Mouse (Mus musculus) granulocyte monocyte progenitor cell, adult 5-6 weeks (primary cell): ENCODE measurements at regions not wholly inside any gene's neighbourhood (a gene's known extent, or its start where the extent isn't known, plus 50 kb on each side); places are given as distances from the start of the nearest gene placed in this dataset.

Source experiments
- ATAC-seq: replicated peaks from 2 replicates; pipeline ENCODE4 v1.8.0; 2016; ENCODE audit warnings: mild to moderate bottlenecking, moderate TSS enrichment, inconsistent platforms; ENCODE audit not compliant: poor library complexity, severe bottlenecking

DNA sequence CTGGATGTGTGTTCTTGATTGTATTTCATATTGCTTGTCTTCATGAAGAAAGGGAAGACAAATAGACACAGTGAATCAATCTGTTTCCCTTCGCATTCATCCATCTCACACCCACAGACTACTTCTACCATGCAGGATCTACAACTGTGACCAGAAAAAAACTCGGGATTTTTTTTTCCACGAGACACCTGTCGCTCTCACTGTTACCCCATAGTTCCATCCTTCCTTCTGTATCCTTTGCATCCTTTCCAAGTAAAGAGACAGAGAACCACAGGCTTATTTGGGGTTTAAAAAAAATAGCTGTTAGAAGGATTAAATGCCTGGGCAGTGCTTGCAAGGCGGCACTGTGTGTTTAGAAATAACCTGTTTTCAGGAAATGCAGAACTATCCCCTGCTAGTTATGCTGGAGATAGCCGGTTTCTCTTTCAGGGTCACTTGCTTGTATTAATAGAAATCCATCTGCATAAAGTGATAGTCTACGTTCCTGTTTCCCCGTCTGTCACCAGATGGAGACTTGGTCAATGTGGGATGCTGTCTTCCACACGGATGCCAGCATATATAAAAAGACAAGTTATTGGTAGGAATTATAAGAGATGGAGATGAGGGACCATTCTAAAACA, 144.2 kb upstream of the Stmnd1 start:
- ATAC-seq: no peak

DNA sequence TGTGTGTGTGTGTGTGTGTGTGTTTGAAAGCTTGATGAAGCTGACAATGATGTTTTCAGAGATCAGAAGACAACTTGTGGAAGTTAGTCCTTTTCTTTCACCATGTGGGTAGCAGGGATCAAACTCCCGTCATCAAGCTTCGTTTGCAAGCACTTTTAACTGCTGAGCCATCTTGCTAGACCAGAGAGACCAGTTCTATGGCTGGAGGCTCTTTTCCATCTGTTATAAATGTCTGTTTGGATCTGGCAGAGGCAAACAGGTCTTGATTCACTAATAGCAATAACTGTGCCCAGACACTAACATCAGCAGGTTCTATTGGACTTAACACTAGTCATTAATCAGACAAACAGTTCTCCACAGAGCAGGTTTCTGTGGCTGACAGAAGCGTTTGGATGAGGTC, 150.1 kb upstream of the Stmnd1 start:
- ATAC-seq: no peak

DNA sequence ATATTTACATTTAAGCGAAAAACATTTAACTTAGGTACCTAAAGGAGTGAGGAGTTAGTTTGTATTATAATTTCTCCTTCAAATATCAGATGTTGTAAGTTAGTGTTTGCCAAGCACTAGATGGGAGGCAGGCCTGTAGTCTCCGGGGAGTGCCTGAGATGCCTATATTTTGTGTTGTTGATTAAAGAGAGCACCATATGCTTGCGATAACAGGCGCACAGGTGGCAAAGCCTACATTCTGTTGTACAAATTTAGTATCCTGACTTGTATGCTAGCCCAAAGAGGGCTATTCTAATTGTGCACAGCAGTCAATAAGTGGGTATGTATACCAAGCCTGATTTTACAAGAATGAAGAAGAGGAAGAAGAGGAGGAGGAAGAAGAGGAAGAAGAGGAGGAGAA, 151.8 kb upstream of the Atxn1 start:
- no peak for ATAC-seq

DNA sequence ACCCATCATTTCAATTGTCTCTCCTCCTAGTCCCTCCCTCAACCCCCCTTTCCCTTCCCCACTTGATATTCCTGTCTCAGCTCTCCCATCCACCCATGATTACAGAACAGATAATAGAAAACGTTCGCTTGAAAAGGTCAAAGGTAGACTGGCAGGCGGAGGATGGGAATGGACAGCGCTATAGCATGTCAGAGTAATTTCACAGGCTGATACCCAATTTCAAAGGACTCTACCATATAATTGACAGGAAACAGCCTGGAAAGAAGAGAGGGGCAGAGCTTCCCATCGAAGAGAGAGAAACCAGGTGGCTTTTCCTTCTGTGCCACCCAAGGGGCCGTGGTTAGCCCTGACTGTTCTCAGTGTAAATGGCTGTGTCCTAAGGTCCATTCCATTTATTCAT, 140.2 kb upstream of the Atxn1 start:
- ATAC-seq: no peak

DNA sequence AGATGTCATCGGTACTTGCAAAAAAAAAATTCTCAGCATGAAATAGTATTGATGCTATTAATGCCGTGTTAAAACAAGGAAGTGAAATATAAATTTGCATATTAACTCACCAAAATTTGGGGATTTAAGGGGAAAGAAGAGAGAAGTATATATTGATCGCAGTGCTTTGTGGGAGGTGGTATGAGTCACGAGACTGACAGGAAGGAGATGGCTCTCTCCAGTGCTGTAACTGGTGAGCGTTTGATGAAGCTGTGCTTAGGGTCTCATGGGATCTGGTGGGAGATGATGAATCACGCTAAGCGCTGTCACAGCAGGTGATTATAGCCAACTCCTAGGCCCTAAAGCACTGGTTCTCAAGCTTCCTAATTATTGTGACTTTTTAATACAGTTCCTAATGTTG, 133.8 kb upstream of the Atxn1 start:
- ATAC-seq: no peak

DNA sequence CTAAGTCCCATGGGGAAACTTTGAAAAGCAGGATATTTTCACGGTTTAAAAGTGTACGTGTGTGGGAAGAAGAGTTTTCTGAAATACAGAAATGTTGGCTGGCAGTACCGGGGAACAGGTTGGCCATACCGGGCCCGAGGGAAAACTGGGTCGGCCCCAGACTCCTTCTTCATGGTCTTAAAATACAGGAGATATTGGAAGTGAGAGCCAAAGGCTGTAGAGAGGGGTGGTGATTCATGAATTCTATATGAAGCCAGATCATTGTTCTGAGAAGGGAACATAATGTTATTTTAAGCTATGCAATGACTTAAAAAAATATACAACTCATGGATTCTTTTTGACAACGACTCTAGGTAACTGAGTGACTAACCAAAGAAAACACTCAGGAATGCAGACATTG, 133.3 kb upstream of the Atxn1 start:
- ATAC-seq: no peak

DNA sequence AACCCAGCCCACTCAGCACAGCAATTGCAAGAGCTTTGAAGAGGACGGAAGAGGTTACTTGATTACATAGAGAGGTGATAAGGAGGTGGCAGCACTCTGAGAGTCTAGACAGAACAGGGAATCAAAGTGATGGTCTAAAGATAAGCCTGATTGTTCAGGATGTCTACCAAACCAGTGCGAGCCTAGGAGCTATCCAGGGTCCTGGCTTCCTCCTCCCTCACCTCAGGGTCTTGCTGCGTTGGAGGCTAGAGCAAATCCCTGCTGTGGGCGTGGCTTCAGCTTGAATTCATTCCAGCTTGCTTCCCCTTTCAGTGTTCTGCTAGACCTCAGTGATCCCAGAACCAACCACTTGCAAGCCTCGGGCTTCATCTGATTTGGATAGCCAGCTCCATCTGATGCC, 132.2 kb upstream of the Atxn1 start:
- peak; percentile 86 for ATAC-seq

DNA sequence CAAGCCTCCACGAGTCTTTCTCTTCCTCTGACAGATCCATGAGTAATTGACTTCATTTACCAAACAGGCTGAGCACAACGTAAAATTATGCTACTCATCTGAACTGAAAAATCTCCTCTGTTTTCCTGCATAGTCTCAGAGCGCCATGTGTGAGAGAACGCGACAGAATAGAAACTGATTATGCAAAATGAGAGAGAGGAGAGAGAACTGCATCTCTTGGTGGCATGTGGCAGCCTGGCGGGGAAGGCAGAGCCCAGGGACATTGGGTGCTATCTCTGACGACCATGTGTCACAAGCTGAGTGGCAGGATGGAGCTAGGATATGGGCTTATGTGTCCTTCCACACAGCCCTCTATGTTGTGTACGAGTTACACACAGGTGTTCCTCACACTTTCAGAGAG, 131.6 kb upstream of the Atxn1 start:
- ATAC-seq: no peak

DNA sequence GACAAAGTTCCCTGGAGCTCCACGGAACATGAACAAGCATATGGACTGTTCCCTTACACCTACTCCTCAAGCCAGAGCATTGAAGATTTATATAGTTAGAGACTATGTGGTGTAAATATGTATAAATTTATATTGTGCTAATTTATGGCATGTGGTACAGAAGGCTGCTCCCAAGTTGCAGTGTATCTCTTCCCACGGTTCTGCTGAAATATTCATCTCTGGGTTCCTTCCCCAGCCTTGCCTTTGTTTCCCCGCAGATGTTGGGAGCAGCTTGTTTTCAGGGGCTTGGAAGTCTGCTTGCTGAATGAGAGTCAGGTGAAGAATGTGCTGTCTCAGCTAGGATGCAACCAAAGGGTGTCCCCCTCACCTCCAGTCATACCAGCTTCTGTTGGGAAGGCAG, 128.0 kb upstream of the Atxn1 start:
- ATAC-seq: no peak

DNA sequence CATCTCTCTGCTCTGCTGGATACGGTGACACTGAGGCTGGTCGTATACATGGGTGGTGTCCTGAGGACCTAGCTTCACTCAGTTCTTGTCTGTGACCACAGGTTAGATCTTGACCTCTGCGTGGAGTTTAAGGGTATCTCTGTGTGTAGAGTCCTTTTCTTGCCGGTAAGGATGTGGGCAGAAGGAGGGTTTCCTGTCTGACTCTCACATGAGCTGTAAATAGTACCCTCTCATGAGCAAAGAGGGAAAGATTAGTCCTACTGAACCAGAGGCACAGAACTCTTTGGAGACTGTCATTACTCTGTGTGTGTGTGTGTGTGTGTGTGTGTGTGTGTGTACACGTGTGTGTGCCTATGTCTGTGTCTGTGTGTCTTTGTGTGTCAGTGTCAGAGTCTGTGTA, 126.3 kb upstream of the Atxn1 start:
- ATAC-seq: no peak

DNA sequence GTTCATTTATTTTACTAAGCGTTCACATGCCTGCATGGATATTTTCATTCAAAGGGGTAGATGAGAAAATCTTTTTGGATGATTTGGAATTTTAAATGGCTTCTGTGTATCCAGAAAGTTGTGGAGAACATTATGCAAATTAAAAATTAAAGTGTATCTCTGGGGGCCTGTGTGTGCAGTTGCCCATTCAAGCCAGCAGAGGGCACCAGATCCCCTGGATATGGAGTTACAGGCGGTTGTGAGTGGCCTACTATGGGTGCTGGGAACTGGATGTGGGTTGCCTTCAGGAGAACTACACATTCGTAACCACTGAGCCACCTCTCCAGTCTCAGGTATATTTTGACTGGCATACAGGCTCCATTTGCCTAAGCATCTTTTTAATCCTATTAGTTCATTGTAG, 123.4 kb upstream of the Atxn1 start:
- ATAC-seq: no peak

DNA sequence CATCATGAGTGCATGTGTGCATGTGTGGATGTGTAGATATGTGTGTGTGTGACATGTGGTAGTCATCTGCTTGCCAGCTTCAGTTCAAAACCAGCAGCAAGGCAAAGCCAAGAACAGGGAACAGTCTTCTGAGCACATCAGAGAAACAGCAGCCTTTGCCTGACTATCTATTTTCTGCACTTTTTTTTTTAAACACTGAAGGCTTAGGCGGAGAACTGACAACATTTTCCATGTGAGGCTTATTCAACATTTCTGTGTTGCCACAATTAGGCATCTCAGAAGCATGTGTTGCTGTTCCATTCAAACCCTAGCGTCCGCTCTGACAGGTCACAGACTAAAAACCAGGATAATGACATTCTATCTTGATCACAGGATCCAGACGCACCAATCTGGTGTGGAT, 122.9 kb upstream of the Atxn1 start:
- ATAC-seq: no peak

DNA sequence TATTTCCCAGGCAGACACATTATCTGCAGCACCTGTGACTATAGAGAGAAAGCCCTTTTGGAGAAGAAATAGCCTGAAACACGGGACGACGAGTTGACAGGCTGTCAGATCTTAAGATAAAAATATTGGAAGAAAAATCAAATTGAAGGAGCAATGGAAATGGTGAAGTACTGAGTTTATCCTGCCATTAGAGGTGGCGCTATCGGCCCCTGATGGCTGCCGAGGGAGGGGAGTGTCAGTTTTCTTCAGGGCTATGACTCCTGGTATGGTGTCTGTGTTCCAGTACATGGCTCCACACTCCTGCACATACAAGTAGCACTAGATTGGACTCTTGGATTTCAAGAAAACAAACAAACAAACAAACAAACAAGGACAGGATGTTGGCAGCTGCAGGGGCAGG, 112.1 kb upstream of the Atxn1 start:
- no peak for ATAC-seq

DNA sequence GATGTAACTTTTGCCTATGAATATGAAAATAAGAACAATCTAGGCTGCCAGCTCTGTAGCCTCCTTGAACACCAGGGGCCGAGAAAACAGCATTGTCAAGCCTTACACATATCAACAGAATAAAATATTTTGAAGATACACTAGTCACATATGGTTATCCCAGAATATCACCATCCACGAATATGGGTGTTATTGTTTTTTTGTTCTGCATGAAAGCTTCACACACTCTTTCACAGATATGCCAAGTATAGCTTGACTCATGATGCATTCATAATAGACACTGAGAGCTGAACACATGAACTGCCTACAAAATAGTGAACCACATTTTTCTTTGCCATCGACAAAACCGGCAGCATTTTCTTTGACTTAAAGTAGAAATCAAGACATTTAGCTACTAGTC, 106.9 kb upstream of the Atxn1 start:
- no peak for ATAC-seq

DNA sequence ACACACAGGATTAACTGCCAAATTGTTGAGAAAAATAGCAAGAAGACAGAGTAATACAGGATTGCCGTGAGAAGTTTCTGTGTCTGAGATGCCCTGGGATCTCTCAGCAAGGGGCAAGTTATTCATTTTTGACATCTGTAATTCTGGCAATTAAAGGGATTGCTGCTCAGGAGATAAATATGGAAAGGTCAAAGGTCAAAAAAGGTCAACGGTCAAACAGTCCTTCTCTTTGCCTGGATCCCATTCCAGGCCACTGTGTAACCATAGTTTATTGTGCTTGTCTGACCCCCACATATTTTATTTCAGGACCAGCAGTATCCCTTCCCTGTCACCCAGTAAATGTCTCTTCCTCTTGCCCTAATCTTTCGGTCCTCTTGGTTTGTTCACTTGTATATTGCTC, 104.8 kb upstream of the Atxn1 start:
- ATAC-seq: no peak

DNA sequence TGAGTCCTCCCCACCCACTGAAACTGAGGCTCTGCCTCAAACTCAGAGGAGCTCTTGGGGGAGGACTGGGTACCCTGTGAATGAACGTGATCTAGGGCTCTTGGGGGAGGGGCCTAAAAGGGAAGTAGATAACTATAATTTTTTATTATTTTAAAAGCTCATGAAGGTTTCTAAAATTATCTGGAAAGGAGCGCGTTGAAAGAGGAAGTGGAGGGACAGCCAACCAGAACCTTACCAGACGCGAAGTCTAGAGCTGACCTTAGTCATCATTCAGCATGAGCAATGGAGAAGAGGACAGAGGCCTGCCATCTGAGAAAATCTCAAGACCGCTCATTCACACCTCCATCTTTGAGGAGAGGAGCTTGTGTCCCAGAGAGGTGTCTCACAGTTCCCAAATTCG, 98.0 kb upstream of the Atxn1 start:
- peak; percentile 33; the same call in 1 of the 2 replicates for ATAC-seq

DNA sequence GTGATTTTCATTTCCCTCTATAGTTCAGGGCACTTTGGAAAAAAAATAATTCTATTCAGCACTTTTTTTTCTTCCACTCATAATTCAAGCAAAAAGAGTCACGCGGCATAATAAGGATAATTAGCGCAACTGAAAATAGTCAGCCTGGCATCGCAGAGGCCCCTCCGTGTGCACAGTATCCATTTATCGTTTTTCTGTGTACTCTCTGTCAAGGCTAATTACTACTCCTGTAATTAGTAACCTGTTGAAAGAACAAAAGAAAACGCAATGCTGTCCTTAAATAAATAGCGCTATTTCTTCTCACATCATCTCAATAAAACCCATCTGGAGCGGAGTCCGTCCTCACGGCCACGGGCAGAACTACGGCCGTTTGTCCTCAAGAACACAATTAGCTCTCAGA, 95.1 kb upstream of the Atxn1 start:
- ATAC-seq: no peak

DNA sequence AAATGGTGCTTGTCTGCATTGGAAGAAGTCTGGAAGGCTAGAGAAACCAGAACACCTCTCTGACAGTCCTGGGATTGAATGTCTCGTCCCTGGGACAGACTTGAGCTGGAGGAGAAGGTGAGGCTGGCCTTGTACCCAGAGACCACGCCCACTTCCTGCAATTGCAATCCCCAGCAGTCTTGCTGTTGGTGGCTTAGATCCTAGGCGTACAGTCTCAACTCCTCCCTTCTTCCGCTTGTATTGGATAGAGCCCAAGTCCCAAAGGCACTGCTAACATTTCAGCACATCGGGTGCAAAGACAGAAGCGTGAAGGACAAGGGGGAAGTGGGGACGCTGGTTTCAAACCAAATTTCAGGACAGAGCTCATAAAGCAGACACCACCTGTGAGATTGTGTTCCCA, 94.1 kb upstream of the Atxn1 start:
- ATAC-seq: peak; percentile 94

DNA sequence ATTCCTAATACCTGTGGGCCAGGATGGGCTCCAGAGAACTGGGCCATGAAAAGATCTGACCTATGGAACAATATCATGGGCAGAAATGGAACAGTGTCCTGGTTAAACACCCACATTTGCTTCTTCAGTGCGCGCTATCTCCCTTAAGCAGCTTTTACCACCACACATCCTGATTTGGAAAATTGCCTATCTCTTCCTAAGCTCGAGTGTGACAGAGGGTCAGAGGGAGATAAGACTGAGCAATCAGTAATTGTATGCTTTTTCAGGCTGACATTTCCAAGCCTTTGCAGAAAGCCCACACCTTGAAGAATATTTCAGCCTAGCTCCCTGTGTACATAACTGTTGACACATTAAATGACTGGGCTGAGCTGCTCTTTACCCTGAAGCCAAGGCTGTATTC, 93.5 kb upstream of the Atxn1 start:
- no peak for ATAC-seq

DNA sequence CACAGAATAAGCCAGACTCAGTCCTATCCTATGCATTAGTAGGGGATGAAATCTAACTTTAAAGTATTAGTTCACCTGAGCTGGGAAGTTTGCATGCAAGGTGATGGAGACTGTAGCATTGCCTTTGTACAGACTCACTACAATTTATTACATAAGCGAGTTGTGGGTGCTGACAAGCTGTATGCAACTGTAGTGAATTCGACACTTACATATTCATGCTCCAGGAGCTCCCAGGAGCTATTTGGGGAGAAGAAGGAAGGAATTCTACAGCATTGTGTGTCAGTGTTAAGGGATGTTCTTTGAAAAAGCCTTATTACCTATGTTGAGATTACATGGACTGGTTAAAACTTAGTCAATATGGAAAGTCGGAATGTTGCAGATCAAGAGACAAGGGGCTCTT, 90.6 kb upstream of the Atxn1 start:
- no peak for ATAC-seq

DNA sequence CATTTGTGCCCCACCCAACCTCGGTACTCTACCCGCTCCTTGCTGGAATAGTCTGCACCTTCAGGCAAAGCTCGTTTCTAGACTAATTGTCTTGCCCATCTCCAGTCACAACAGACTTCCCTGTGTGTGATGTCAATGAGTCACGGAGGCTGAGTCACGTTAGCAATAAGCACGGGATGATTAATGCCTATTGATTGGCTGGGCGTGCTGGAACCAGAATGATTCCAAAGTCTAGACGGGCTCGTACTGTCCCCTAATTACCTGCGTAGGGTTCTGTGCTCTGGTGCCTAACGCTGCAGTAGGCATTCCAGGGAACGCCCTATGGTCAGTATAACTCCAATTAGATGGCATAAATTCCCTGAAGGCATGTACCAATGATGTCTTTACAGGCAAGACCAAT, 78.8 kb upstream of the Atxn1 start:
- ATAC-seq: 0 out of 2 replicates have a peak, but pooled peaks have one; percentile 17

DNA sequence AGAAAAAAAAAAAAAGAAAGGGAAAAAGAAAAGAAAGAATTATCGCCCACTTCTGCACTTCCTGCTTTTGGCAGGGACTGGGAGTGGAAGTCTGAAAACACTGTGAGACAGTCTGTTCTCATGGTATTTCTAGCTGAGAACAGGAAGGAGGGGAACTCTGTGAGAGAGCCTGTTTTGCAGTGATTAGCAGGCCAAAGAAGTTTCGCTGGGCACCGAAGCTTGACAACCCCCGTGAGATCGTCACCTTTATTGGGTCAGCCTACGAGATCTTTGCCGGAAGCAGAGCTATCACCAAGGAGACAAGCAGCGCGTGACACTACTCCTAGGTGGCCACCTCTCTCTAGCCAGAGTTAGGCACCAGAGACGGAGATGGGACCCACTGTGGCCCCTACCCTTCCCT, 78.2 kb upstream of the Atxn1 start:
- peak; percentile 63 for ATAC-seq

DNA sequence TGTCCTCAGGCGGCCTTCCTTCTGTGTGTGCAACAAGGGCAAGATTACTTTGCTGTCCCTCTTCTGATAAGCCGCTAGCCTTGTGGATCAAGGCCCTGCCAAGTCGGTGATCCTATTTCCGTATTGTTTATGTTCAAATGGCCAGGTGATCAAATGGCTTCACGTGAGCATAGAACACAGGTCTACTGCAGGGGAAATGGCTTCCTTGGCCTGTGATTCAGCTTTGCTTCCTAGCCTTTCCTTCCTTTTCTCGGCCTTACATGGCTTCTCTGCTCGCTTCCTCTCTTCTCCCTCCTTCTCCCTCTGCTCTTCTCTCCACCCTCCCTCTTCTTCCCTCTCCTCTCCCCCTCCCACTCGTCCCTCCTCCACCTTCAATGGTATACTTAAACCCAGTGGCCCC, 77.4 kb upstream of the Atxn1 start:
- no peak for ATAC-seq
